Mouse (Mus musculus): ENCODE data around the gene Mbnl1. TPM values are rescaled to one million over a fixed set of nuclear protein-coding genes. Genes with fewer than 3 reads are reported as not detected.
"Not testable (repeated sequence)": the region's sequence is repeated elsewhere in the genome, so short reads cannot be mapped to it uniquely, and the experiment has no call there.

Mbnl1 gene
- polyA plus RNA-seq, 1 experiment from 2014 or later = 66.8 TPM

DNA sequence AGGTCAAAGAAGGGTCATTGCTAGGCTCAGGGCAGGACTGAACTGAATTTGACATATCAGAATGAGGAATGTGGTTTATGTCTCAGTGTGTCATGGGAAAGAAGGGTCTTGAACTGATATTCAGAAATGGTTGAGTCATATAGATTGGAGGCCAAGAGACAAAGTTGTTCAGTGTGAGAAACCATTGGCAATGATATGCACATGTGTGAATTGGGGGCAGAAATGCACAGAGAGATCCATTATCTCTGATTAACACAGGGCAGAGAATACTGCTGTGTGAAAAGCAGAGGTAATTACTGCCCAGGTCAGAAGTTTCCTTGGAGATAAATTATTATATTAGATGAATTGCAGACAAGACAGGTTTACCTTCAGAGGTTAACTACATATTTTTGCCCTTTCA, 10.7 kb downstream of the Mbnl1 start:
- no peak for ATAC-seq (ENCODE audit: low FRiP score, low TSS enrichment)
- H3K27ac ChIP-seq (replicated peaks; ENCODE audit: low read depth, low read length) = no peak overlapping the region
- no peaks in the 10 kb centered on the region for H3K36me3 ChIP-seq (ENCODE audit: control insufficient read depth, insufficient read depth, low read length)
- H3K4me1 ChIP-seq (ENCODE audit: control insufficient read depth, insufficient read depth, low read length) = no peaks in the 10 kb centered on the region
- DNase-seq = no peak
- H3K9me3 ChIP-seq (ENCODE audit: control insufficient read depth, low read length) = no peaks in the 10 kb centered on the region
- no peak overlapping the region for H3K4me3 ChIP-seq (replicated peaks; ENCODE audit: low read depth, low read length)
- H3K27me3 ChIP-seq (ENCODE audit: control insufficient read depth, insufficient read depth, low read length) = no peaks in the 10 kb centered on the region
- no peak overlapping the region for H3K4me2 ChIP-seq (ENCODE audit: low read length)
- no peak overlapping the region for H3K9ac ChIP-seq (replicated peaks; ENCODE audit: low read length)

DNA sequence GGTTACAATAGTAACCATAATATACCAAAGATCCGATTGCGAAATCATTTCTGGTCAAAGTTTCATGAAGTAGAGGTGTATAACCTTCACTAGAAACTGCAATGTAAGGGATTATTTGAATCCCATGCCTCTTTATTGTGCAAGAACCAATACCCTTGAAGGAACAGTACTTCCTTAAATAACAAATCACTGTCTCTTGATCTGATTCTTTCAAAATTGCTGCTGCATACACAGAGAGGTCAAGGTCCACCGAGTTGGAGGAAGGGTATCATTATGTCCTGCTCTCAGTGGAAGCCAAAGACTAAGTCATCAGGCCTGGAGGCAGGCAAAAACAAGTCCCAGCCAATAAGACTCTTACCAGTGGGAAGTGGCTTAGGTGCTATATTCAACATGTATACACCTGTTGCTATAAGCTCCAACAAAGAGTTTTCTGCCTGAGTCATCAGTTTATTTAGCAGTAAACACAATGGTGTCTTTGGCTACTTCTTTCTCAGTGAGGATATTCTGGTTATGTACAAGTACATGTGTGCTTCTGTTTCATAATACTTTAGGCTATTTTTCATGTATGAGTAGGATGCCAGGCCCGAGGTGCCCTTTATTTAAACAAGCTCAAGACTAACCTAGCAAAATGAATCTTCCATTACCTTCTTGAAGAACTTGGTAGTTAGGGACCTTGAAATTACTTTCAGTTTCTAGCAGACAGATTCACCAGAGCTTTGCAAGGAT, 13.5 kb downstream of the Mbnl1 start:
- Histone ChIP-seq H3K9me3 (ENCODE audit: control insufficient read depth, low read length) (no peaks in the 10 kb centered on the region), H3K4me1 (ENCODE audit: control insufficient read depth, insufficient read depth, low read length) (no peaks in the 10 kb centered on the region), H3K36me3 (ENCODE audit: control insufficient read depth, insufficient read depth, low read length) (no peaks in the 10 kb centered on the region), H3K4me3 (replicated peaks; ENCODE audit: low read depth, low read length) (no peak overlapping the region), H3K27me3 (ENCODE audit: control insufficient read depth, insufficient read depth, low read length) (no peaks in the 10 kb centered on the region), H3K9ac (replicated peaks; ENCODE audit: low read length) (no peak overlapping the region), H3K27ac (replicated peaks; ENCODE audit: low read depth, low read length) (no peak overlapping the region), H3K4me2 (ENCODE audit: low read length) (no peak overlapping the region)
- no peak for DNase-seq
- ATAC-seq (ENCODE audit: low FRiP score, low TSS enrichment) = no peak
- WGBS = 93% methylated on average over 4 of the region's 4 CpGs

DNA sequence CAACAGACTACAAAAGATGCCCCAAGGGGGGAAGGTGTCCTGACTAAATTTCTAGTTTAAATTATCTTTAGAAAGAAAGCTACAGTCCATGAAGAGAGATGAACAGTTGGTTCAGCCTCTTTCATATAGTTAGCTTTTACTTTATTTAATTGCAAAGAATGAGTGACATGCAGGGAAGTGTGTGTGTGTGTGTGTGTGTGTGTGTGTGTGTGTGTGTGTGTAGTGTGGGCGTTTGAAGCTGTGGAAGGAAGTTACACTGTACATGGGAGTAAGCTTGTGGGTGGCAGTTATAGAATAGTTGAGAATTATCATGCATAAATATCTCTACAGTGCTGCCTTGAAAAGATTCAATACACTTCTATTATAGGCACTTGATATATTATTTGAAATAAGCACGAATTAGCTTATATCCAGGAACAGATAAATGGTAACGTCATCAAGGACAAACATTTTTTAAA, 14.1 kb downstream of the Mbnl1 start:
- DNase-seq = no peak
- no peak overlapping the region for H3K27ac ChIP-seq (replicated peaks; ENCODE audit: low read depth, low read length)
- no peaks in the 10 kb centered on the region for H3K9me3 ChIP-seq (ENCODE audit: control insufficient read depth, low read length)
- no peaks in the 10 kb centered on the region for H3K27me3 ChIP-seq (ENCODE audit: control insufficient read depth, insufficient read depth, low read length)
- H3K36me3 ChIP-seq (ENCODE audit: control insufficient read depth, insufficient read depth, low read length) = no peaks in the 10 kb centered on the region
- H3K9ac ChIP-seq (replicated peaks; ENCODE audit: low read length) = no peak overlapping the region
- no peaks in the 10 kb centered on the region for H3K4me1 ChIP-seq (ENCODE audit: control insufficient read depth, insufficient read depth, low read length)
- H3K4me3 ChIP-seq (replicated peaks; ENCODE audit: low read depth, low read length) = no peak overlapping the region
- WGBS = 82% methylated on average over 3 of the region's 3 CpGs
- no peak for ATAC-seq (ENCODE audit: low FRiP score, low TSS enrichment)
- no peak overlapping the region for H3K4me2 ChIP-seq (ENCODE audit: low read length)

DNA sequence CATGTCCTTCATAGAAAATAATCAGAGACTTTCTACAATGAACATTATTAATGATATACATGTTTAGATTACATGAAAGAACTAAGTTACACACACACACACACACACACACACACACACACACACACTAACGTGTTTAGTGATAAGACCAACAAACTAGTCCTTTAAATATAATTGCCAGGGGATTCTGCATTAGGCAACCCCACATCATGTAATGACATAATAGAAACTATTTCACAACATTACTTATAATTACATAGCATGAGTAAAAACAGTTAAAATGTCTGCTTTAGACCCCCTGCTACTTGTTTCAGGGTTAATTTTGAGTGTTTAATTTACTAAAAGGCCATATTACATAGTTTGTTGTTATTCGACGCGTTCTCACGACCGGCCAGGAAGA, 16.9 kb downstream of the Mbnl1 start:
- no peaks in the 10 kb centered on the region for H3K36me3 ChIP-seq (ENCODE audit: control insufficient read depth, insufficient read depth, low read length)
- WGBS = 97% methylated on average over 6 of the region's 6 CpGs
- no peaks in the 10 kb centered on the region for H3K27me3 ChIP-seq (ENCODE audit: control insufficient read depth, insufficient read depth, low read length)
- H3K9me3 ChIP-seq (ENCODE audit: control insufficient read depth, low read length) = no peaks in the 10 kb centered on the region
- no peak overlapping the region for H3K4me2 ChIP-seq (ENCODE audit: low read length)
- DNase-seq = no peak
- H3K4me3 ChIP-seq (replicated peaks; ENCODE audit: low read depth, low read length) = no peak overlapping the region
- no peak for ATAC-seq (ENCODE audit: low FRiP score, low TSS enrichment)
- no peak overlapping the region for H3K27ac ChIP-seq (replicated peaks; ENCODE audit: low read depth, low read length)
- H3K4me1 ChIP-seq (ENCODE audit: control insufficient read depth, insufficient read depth, low read length) = no peaks in the 10 kb centered on the region
- no peak overlapping the region for H3K9ac ChIP-seq (replicated peaks; ENCODE audit: low read length)

DNA sequence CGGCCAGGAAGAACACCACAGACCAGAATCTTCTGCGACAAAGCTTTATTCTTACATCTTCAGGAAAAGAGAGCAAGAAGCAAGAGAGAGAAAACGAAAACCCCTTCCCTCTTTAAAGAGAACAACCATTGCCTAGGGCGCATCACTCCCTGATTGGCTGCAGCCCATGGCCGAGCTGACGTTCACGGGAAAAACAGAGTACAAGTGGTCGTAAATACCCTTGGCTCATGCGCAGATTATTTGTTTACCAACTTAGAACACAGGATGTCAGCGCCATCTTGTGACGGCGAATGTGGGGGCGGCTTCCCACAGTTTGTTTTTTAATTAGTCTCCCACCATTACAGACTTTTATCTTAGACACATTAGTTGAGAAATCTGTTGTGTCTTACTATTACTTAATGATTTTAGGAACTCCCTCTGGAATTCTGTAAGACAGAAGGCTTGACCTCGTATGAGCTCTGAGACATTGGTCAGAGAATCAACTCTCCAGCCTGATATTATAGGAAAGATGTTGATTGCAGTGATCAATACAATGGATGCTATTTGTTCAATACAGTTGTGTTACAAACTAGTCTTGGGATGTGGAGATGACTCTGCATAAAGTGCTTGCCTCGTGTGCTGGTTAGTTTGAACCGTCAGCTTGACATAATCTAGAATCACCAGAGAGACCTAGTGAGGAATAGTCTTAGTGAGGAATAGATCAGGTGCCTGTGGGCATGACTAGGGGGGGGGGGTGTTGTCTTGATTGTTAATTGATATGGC, 22.3 kb downstream of the Mbnl1 start:
- H3K9me3 ChIP-seq (ENCODE audit: control insufficient read depth, low read length); H3K9ac ChIP-seq (replicated peaks; ENCODE audit: low read length); H3K4me1 ChIP-seq (ENCODE audit: control insufficient read depth, insufficient read depth, low read length); H3K36me3 ChIP-seq (ENCODE audit: control insufficient read depth, insufficient read depth, low read length); H3K4me3 ChIP-seq (replicated peaks; ENCODE audit: low read depth, low read length); DNase-seq; H3K27ac ChIP-seq (replicated peaks; ENCODE audit: low read depth, low read length); H3K27me3 ChIP-seq (ENCODE audit: control insufficient read depth, insufficient read depth, low read length): not testable (repeated sequence)
- H3K4me2 ChIP-seq (ENCODE audit: low read length) = 0 out of 2 replicates have a peak overlapping the region, but pooled peaks have one; percentile 7
- peak; percentile 57; the same call in 1 of the 2 replicates for ATAC-seq (ENCODE audit: low FRiP score, low TSS enrichment)
- 79% methylated on average over 7 of the region's 16 CpGs for WGBS

DNA sequence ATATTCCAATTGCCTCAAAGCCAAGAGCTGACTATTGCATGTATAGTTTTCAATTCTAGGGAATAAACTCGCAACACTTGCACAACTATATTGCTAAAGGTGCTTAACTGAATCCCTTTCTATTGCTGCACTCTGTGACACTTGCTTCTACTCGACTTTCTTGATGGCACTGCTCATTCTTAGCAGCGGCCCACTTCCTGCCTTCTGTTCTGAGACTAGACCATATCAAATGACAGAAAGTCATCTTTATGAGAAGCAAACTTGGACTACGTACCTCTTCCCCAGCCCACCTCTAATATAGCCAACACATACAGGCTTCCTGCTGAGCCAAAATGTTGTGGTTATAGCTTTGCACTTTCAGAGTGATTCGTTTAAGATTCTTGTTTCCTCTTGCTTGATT, 23.6 kb downstream of the Mbnl1 start:
- Histone ChIP-seq H3K9ac (replicated peaks; ENCODE audit: low read length) (no peak overlapping the region), H3K27me3 (ENCODE audit: control insufficient read depth, insufficient read depth, low read length) (no peaks in the 10 kb centered on the region), H3K36me3 (ENCODE audit: control insufficient read depth, insufficient read depth, low read length) (no peaks in the 10 kb centered on the region), H3K4me1 (ENCODE audit: control insufficient read depth, insufficient read depth, low read length) (peaks cover 8% of the 10 kb centered on the region), H3K4me2 (ENCODE audit: low read length) (no peak overlapping the region), H3K4me3 (replicated peaks; ENCODE audit: low read depth, low read length) (no peak overlapping the region), H3K27ac (replicated peaks; ENCODE audit: low read depth, low read length) (no peak overlapping the region), H3K9me3 (ENCODE audit: control insufficient read depth, low read length) (no peaks in the 10 kb centered on the region)
- DNase-seq = no peak
- WGBS = 89% methylated on average over 5 of the region's 5 CpGs
- no peak for ATAC-seq (ENCODE audit: low FRiP score, low TSS enrichment)

DNA sequence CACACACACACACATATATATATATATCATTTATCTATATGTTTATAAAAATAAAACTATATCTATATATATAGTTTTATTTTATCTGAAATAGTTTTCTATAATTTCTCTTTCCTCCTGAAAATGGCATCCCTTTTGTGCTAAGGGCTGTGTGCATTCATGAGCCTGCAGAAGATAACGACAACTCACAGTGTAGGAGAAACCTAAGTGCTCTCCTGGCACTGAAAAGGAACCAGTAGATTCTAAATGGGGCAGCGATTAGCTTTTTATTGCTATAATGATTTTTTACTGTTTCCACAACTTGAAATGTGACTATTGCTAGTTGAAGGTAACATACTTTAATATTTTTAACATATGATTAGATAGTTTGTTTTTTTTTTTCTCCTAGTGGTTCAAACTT, 25.5 kb downstream of the Mbnl1 start:
- Histone ChIP-seq H3K36me3 (ENCODE audit: control insufficient read depth, insufficient read depth, low read length) (no peaks in the 10 kb centered on the region), H3K4me1 (ENCODE audit: control insufficient read depth, insufficient read depth, low read length) (peaks cover 20% of the 10 kb centered on the region), H3K9ac (replicated peaks; ENCODE audit: low read length) (no peak overlapping the region), H3K4me2 (ENCODE audit: low read length) (no peak overlapping the region), H3K27me3 (ENCODE audit: control insufficient read depth, insufficient read depth, low read length) (no peaks in the 10 kb centered on the region), H3K9me3 (ENCODE audit: control insufficient read depth, low read length) (no peaks in the 10 kb centered on the region), H3K27ac (replicated peaks; ENCODE audit: low read depth, low read length) (no peak overlapping the region), H3K4me3 (replicated peaks; ENCODE audit: low read depth, low read length) (no peak overlapping the region)
- DNase-seq = no peak
- ATAC-seq (ENCODE audit: low FRiP score, low TSS enrichment) = no peak
- 93% methylated on average over 2 of the region's 2 CpGs for WGBS

DNA sequence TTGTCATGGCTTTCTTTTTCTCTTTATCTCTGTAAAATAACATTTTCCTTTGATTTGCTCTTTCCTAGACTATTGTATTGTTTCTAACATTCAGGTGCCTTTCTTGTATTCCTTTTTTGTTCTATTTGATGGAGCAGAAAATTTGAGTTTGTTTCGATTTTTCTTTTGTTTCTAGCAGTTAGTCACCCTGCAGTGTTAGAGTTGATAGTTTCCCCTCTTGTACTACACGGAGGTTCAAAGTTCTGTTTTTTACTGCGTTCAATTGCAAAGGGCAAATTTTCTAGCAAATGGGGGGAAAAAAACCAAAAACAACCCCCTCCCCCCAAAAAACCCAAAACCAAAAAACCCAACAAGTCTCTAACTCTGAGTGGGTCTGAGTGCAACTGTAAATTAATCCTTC, 26.0 kb downstream of the Mbnl1 start:
- Histone ChIP-seq H3K4me3 (replicated peaks; ENCODE audit: low read depth, low read length) (no peak overlapping the region), H3K4me2 (ENCODE audit: low read length) (no peak overlapping the region), H3K27me3 (ENCODE audit: control insufficient read depth, insufficient read depth, low read length) (no peaks in the 10 kb centered on the region), H3K36me3 (ENCODE audit: control insufficient read depth, insufficient read depth, low read length) (no peaks in the 10 kb centered on the region), H3K27ac (replicated peaks; ENCODE audit: low read depth, low read length) (no peak overlapping the region), H3K4me1 (ENCODE audit: control insufficient read depth, insufficient read depth, low read length) (peaks cover 21% of the 10 kb centered on the region), H3K9ac (replicated peaks; ENCODE audit: low read length) (no peak overlapping the region), H3K9me3 (ENCODE audit: control insufficient read depth, low read length) (no peaks in the 10 kb centered on the region)
- ATAC-seq (ENCODE audit: low FRiP score, low TSS enrichment) (no peak), DNase-seq (no peak)
- 85% methylated on average over 3 of the region's 3 CpGs for WGBS

DNA sequence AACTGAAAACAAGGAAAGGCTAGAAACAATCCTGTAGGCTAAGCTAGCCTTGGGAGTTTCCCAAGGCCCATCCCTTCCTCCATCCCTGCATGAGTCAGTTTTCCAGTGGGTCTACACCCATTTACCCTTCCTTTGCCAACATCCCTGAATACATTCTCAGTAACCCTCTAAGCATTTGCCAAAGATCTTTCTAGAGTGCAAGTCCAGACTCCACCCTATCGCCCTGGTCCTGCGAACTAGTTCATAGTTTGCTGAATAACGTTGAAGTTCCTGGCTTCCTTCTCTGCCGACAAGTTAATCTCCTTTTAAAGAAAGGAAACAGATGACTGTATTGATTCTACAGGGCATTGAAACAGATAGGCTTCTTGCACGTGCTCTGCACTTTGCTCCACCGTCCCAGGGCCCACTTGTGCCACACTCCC, 26.5 kb downstream of the Mbnl1 start:
- ATAC-seq (ENCODE audit: low FRiP score, low TSS enrichment) = no peak
- H3K9me3 ChIP-seq (ENCODE audit: control insufficient read depth, low read length) = no peaks in the 10 kb centered on the region
- no peak for DNase-seq
- no peaks in the 10 kb centered on the region for H3K27me3 ChIP-seq (ENCODE audit: control insufficient read depth, insufficient read depth, low read length)
- peaks cover 21% of the 10 kb centered on the region for H3K4me1 ChIP-seq (ENCODE audit: control insufficient read depth, insufficient read depth, low read length)
- H3K4me2 ChIP-seq (ENCODE audit: low read length) = no peak overlapping the region
- H3K4me3 ChIP-seq (replicated peaks; ENCODE audit: low read depth, low read length) = no peak overlapping the region
- H3K36me3 ChIP-seq (ENCODE audit: control insufficient read depth, insufficient read depth, low read length) = no peaks in the 10 kb centered on the region
- no peak overlapping the region for H3K27ac ChIP-seq (replicated peaks; ENCODE audit: low read depth, low read length)
- no peak overlapping the region for H3K9ac ChIP-seq (replicated peaks; ENCODE audit: low read length)
- 52% methylated on average over 6 of the region's 6 CpGs for WGBS
